Mouse (Mus musculus) olfactory bulb, adult 2 months (tissue): ENCODE data around the gene Opa3.

Experiments
- CTCF ChIP-seq: fragments of 200-500 bp; IDR thresholded peaks from 2 replicates; pipeline ENCODE4 v1.5.1; 2012; ENCODE audit warnings: low read depth, mild to moderate bottlenecking, low read length, moderate library complexity; ENCODE audit not compliant: insufficient read depth
- POLR2A ChIP-seq: fragments of 200-500 bp; IDR thresholded peaks from 2 replicates; pipeline ENCODE4 v1.6.1; 2012; ENCODE audit warnings: mild to moderate bottlenecking, low read depth, low read length, moderate library complexity; ENCODE audit not compliant: insufficient read depth

DNA sequence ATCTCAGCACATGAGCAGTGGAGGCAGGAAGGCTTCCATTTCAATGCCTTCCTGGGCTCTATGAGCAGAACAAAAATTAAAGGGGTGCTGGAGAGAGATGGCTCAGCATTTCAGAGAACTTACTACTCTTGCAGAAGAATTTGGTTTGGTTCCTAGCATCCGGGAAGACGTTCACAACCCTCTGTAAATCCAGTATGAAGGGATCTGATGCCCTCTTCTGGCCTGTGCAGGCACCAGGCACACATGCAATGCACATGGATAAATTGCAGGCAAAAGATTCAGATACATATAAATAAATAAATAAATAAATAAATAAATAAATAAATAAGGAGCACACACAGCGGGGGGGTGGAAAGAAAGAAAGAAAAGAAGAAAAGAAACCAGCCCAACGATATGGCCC, 48.1 kb downstream of the Opa3 start:
- TF ChIP-seq POLR2A (no peak), CTCF (no peak)
